Mouse (Mus musculus) embryonic facial prominence, embryonic 12.5 days (tissue): Measurements from ENCODE around the gene Strada. TPM values are rescaled to one million over a fixed set of nuclear protein-coding genes. Genes with fewer than 3 reads are reported as not detected.
A peak's percentile ranks its signal among the peaks of the same experiment; 100 is the strongest.
"Not testable (repeated sequence)": the region's sequence is repeated elsewhere in the genome, so short reads cannot be mapped to it uniquely, and the experiment has no call there.

Experiments used
- ATAC-seq: fragments of 200-750 bp; cut with Nextera tagmentation; 2 replicates; pipeline ENCODE4 v1.8.0; 2017; ENCODE audit not compliant: insufficient number of reproducible peaks, insufficient read depth, low FRiP score, low TSS enrichment
- H3K27ac ChIP-seq: fragments of 300-500 bp; sonication (generic); 2 replicates; pipeline ENCODE4 v1.5.1; 2016; ENCODE audit warnings: mild to moderate bottlenecking
- H3K27me3 ChIP-seq: fragments of 300-500 bp; sonication (generic); 2 replicates; pipeline ENCODE4 v1.6.1; 2016; ENCODE audit warnings: mild to moderate bottlenecking, moderate library complexity
- H3K36me3 ChIP-seq: fragments of 300-500 bp; sonication (generic); 2 replicates; pipeline ENCODE4 v1.6.1; 2016; ENCODE audit warnings: mild to moderate bottlenecking
- H3K4me1 ChIP-seq: fragments of 300-500 bp; sonication (generic); 2 replicates; pipeline ENCODE4 v1.6.1; 2016
- H3K4me2 ChIP-seq: fragments of 300-500 bp; sonication (generic); replicated peaks from 2 replicates; pipeline ENCODE4 v1.6.1; 2016; ENCODE audit warnings: mild to moderate bottlenecking, moderate library complexity
- H3K4me3 ChIP-seq: fragments of 300-500 bp; sonication (generic); 2 replicates; pipeline ENCODE4 v1.5.1; 2016; ENCODE audit warnings: mild to moderate bottlenecking
- H3K9ac ChIP-seq: fragments of 300-500 bp; sonication (generic); 2 replicates; pipeline ENCODE4 v1.6.1; 2016; ENCODE audit warnings: mild to moderate bottlenecking, moderate library complexity
- H3K9me3 ChIP-seq: fragments of 300-500 bp; sonication (generic); 2 replicates; pipeline ENCODE4 v1.6.1; 2016; ENCODE audit warnings: mild to moderate bottlenecking, moderate library complexity
- WGBS: fragments of 180-500 bp; shearing (Covaris S2); methylation state at CpG from one replicate; pipeline ENCODE4 v1.1.7; 2016; 5-methylcytosine and 5-hydroxymethylcytosine counted together
- polyA plus RNA-seq: library from polyadenylated mRNA; unstranded; fragments of >200 nt; fragmentation: Nextera tagmentation; extraction: Ambion mirVana; gene quantifications from 2 replicates; pipeline ENCODE4 v1.2.1, GENCODE M21; 2016

Gene Strada
- polyA plus RNA-seq: 34.8 and 35.4 TPM in 2 replicates

DNA sequence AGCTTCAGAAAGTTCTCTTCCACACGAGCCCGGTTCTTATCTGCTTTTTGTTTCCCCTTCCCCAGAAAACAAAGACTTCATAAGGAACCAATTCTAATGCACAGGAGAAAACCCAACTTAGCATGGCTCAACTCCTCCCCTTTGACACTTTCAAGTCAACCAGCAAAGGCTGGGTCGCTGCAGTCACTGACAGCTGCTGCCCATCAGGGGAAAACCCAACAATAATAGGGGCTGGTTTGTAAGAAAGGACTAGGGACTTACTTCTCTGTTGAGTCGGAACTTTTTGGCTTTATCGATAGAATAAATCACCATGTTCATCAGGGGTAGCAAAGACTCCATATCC is at the start of gene Strada:
Gene Strada (minus strand): TSS at position 46 of the 343 bp plus-strand sequence.
- no peak for ATAC-seq
- Histone ChIP-seq H3K9ac (no peak within 1 kb of the TSS), H3K4me1 (no peaks in the 10 kb centered on the region), H3K36me3 (peaks cover 70% of the 10 kb centered on the region), H3K27ac (no peak within 1 kb of the TSS), H3K9me3 (no peaks in the 10 kb centered on the region), H3K27me3 (no peaks in the 10 kb centered on the region), H3K4me2 (no peak within 1 kb of the TSS), H3K4me3 (no peak within 1 kb of the TSS)
- WGBS: 89% methylated on average over 5 of the region's 5 CpGs

DNA sequence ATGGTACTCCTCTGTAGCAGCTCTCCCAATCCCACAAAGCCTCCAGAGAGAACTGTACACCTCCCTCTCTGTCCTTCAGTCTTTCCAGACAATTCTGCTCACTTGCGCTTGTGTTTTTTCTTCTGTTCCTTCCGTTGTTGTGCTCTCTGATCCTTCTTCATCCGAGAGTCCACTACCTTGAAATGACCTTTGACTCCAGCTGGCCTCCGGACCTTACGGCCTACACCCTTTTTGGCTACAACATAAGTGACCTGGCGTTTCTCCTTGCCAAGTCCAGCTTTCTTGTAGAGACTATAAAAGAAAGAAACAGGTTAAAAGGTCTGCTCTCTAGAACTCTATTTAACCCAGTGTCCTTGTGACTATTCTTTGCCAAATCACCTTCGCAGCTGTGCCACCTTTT is 47.4 kb upstream of the Strada start:
- Histone ChIP-seq H3K4me2 (no peak overlapping the region), H3K36me3 (peaks cover 94% of the 10 kb centered on the region), H3K4me3 (no peak overlapping the region), H3K27me3 (no peaks in the 10 kb centered on the region), H3K4me1 (no peaks in the 10 kb centered on the region), H3K9me3 (peaks cover 4% of the 10 kb centered on the region; the same call in 1 of the 2 replicates), H3K9ac (no peak overlapping the region), H3K27ac (no peak overlapping the region)
- no peak for ATAC-seq
- WGBS: 91% methylated on average over 7 of the region's 7 CpGs

DNA sequence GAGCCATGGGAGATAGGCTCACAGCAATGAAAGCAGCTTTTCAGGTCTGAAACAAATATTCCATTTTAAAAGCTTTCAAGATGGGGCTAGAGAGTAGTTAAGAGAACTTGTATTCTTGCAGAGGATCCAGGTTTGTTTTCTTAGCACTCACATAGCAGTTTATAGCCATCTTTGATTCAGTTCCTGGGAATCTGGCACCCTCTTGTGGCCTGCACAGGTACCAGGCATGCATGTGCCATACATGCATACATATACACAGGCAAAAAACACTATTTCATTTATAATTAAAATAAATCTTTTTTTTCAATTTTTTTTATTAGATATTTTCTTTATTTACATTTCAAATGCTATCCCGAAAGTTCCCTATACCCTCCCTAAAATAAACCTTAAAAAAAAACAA is 44.9 kb upstream of the Strada start:
- H3K9ac ChIP-seq: no peak overlapping the region
- WGBS: 96% methylated on average over 1 of the region's 1 CpGs
- H3K27me3 ChIP-seq: no peaks in the 10 kb centered on the region
- no peak overlapping the region for H3K27ac ChIP-seq
- ATAC-seq: no peak
- H3K4me2 ChIP-seq: no peak overlapping the region
- H3K9me3 ChIP-seq: peaks cover 4% of the 10 kb centered on the region; the same call in 1 of the 2 replicates
- no peaks in the 10 kb centered on the region for H3K4me1 ChIP-seq
- H3K4me3 ChIP-seq: no peak overlapping the region
- H3K36me3 ChIP-seq: peaks cover 95% of the 10 kb centered on the region

DNA sequence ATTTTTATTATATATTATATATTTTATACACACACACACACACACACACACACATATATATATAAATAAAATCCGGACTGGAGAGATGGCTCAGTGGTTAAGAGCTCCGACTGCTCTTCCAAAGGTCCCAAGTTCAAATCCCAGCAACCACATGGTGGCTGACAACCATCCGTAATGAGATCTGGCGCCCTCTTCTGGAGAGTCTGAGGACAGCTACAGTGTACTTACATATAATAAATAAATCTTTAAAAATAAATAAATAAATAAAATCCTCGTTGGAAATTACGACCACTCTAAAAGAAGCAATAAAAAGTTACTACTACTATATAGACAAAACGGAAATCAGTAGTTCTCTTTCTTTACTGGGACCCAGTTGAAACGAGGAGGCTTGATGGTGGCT is 32.0 kb upstream of the Strada start:
- WGBS: 79% methylated on average over 8 of the region's 8 CpGs
- not testable (repeated sequence) for H3K9ac ChIP-seq, ATAC-seq, H3K9me3 ChIP-seq, H3K4me3 ChIP-seq, H3K27me3 ChIP-seq, H3K27ac ChIP-seq, H3K4me1 ChIP-seq, H3K4me2 ChIP-seq
- H3K36me3 ChIP-seq: peaks cover 70% of the 10 kb centered on the region

DNA sequence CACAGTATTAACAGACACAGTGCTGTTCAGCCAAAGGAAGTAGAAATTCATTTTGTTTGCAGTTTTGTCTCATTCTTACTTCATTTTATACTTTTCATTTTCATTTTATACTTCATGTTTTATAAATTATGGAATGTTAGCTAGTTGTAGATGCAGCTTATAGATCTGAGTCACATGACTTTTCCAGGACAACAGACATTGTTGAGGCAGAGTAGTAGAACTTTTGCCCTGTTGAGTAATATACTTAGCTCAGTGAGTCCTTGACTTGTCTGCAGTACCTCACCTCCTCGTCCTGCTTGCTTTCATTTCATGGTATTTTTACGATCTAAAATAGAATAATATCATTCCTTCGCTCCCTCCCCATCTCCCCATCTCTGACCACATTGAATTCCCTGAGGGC is 18.6 kb upstream of the Strada start:
- ATAC-seq: no peak
- H3K4me2 ChIP-seq: no peak overlapping the region
- peaks cover 11% of the 10 kb centered on the region for H3K36me3 ChIP-seq
- no peaks in the 10 kb centered on the region for H3K27me3 ChIP-seq
- no peak overlapping the region for H3K9ac ChIP-seq
- H3K4me1 ChIP-seq: peaks cover 12% of the 10 kb centered on the region
- no peak overlapping the region for H3K4me3 ChIP-seq
- no peaks in the 10 kb centered on the region for H3K9me3 ChIP-seq
- WGBS: 89% methylated on average over 3 of the region's 3 CpGs
- no peak overlapping the region for H3K27ac ChIP-seq

DNA sequence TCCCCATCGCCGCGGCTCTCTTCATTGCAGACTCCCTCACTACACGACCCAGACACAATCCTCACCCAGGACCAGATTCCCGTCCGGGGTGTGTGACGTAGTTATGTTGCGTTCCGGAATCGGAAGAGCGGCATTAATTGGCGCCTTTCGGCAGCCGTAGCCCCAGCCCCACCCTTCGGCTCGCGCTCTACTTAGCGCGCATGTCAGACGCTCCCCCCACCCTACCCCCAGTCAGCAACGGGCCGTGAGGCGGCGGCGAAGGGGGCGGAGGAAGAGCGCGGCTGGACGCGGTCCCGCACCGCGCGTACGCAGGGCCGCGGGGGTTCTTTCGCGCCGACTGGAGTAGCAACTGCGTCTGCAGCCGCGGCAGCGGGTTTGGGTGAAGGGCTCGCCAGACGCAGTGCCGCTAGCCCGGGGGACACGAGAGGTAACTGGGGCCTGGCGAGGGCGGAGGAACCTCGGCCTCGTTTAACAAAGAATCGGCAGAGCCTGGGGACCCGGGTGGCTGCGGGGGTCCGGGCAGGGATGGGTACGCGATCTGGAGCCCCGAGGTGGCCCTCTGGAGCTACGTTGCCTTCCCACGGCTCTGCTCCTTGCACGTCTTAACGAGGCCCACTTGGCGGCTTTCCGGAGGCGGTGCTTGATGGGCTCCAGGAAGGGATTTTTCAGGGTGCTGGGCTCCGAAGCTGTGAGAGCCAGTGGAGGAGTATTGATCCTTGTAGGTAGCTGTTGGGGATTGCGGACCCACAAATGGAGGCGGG is 14.9 kb upstream of the Strada start, which contains the start of gene Ddx42:
Gene Ddx42 (plus strand): TSS at position 197 of the 761 bp plus-strand sequence.
- H3K4me2 ChIP-seq: peak within 1 kb of the TSS; percentile 75
- H3K27me3 ChIP-seq: no peaks in the 10 kb centered on the region
- peak; percentile 91 for ATAC-seq
- under 1% methylated on average over 70 of the region's 70 CpGs for WGBS
- H3K4me1 ChIP-seq: peaks cover 22% of the 10 kb centered on the region
- H3K4me3 ChIP-seq: peak within 1 kb of the TSS; percentile 85
- H3K9me3 ChIP-seq: no peaks in the 10 kb centered on the region
- peak within 1 kb of the TSS; percentile 95 for H3K27ac ChIP-seq
- H3K36me3 ChIP-seq: peaks cover 16% of the 10 kb centered on the region; the same call in 1 of the 2 replicates
- H3K9ac ChIP-seq: peak within 1 kb of the TSS; percentile 89

DNA sequence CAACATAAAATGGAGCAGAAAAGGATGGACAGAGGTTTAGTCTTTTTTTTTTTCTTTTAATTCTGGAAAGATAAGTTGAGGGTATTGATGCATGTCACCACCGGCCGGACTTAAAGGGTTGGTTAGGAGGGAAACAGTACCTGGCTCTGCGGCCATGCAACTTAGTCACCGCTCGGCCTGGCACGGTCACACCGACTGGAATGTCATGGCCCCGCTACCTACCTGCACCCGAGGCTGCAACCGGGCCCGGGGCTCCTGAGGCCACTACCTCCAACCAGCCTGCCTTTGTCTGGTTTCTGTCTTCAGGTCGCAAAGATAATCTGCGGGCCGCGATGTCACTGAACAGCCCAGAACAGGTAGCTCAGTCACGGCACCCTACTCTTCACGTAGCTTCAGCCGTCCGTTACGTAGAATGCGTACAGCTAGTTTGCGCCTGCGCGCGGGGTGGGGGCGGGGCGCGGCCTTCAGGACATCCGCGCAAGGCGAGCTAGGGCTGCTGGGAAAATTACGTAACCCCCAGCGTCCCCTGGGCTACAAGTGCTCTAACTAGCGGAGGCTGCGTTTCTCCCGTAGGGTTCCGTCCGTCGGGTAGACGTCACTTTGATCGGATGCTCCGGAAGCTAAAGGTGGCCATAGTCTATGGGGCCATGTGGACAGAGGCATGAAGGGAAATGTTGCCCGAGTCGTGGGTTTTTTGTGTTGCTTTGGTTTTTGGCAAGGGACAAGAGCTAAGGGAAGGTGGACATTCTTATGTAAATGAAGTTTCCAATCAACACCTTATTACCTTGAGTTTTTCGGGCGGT is 14.2 kb upstream of the Strada start, which contains the start of gene Ccdc47:
Gene Ccdc47 (minus strand): TSS at position 418 of the 803 bp plus-strand sequence.
- Histone ChIP-seq H3K4me3 (peak within 1 kb of the TSS; percentile 85), H3K36me3 (peaks cover 24% of the 10 kb centered on the region), H3K4me2 (peak within 1 kb of the TSS; percentile 75), H3K27ac (peak within 1 kb of the TSS; percentile 95), H3K4me1 (peaks cover 22% of the 10 kb centered on the region), H3K9me3 (no peaks in the 10 kb centered on the region), H3K27me3 (no peaks in the 10 kb centered on the region), H3K9ac (peak within 1 kb of the TSS; percentile 89)
- peak; percentile 99 for ATAC-seq
- WGBS: under 1% methylated on average over 46 of the region's 46 CpGs

DNA sequence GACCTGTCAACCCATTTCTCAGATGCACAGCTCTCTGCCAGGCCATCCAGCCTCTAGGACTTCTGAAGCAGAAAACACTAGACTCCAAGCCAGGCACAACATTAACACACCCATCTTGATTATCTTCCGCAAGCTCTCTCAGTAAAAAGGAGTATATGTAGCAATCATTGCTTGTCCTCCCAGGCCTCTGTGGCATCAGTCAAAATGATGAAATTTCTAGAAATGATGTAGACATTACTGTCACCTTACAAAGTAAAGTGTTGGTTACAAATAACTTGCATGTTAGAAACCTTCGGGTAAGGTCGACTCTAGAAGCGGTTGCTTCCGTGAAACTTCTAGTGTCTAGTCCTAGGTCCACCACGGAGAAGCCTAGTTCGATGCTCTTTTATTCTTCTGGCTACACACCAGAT is 13.5 kb upstream of the Strada start:
- no peak for ATAC-seq
- WGBS: 34% methylated on average over 7 of the region's 7 CpGs
- Histone ChIP-seq H3K4me2 (peak overlapping the region; percentile 75), H3K27ac (no peak overlapping the region), H3K9me3 (no peaks in the 10 kb centered on the region), H3K9ac (peak overlapping the region; percentile 89), H3K4me1 (peaks cover 22% of the 10 kb centered on the region), H3K36me3 (peaks cover 28% of the 10 kb centered on the region), H3K27me3 (no peaks in the 10 kb centered on the region), H3K4me3 (peak overlapping the region; percentile 85)

DNA sequence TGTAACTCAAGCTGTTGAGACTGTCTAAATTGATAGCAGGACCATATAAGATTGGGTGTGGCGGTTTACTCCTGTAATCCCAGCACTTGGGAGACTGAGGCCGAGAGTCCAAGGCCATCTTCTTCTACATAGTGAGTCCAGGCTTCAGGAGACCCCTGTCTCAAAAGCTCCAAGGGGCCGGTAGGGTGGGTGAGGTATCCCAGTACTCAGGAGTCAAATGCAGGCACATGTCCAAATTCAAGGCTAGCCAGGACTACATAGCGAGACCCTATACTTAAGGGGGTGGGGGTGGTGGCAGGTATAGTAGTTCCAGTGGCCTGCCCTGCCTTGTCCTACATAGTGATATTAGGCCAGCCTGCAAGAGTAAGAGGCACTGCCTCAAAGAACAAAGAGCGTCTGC is 12.9 kb upstream of the Strada start:
- Histone ChIP-seq H3K36me3 (peaks cover 34% of the 10 kb centered on the region), H3K4me1 (peaks cover 22% of the 10 kb centered on the region), H3K27me3 (no peaks in the 10 kb centered on the region), H3K4me3 (peak overlapping the region; percentile 85), H3K27ac (no peak overlapping the region), H3K9me3 (no peaks in the 10 kb centered on the region), H3K9ac (no peak overlapping the region), H3K4me2 (peak overlapping the region; percentile 75)
- no peak for ATAC-seq
- WGBS: 87% methylated on average over 5 of the region's 5 CpGs

DNA sequence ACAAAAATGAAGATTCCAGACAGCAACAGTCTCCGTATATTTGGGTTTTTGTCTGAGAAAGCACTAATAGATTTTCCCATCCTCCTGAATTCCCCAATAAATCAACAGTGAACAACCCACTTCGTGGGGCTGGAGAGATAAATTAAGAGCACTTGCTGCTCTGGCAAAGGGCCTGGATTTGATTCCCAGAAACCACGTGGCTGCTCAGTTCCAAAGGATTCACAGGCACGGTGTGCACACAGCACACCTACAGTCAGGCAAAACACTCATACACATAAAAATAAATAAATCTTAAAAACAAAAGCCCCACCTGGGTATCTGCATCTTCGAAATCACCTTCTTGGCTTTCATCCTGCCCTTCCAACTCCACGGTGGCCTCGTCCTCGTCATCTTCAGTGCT is 10.8 kb upstream of the Strada start:
- Histone ChIP-seq H3K36me3 (peaks cover 51% of the 10 kb centered on the region), H3K4me2 (no peak overlapping the region), H3K4me3 (no peak overlapping the region), H3K27ac (no peak overlapping the region), H3K9ac (no peak overlapping the region), H3K27me3 (no peaks in the 10 kb centered on the region), H3K9me3 (no peaks in the 10 kb centered on the region), H3K4me1 (peaks cover 12% of the 10 kb centered on the region)
- ATAC-seq: no peak
- 90% methylated on average over 8 of the region's 8 CpGs for WGBS

DNA sequence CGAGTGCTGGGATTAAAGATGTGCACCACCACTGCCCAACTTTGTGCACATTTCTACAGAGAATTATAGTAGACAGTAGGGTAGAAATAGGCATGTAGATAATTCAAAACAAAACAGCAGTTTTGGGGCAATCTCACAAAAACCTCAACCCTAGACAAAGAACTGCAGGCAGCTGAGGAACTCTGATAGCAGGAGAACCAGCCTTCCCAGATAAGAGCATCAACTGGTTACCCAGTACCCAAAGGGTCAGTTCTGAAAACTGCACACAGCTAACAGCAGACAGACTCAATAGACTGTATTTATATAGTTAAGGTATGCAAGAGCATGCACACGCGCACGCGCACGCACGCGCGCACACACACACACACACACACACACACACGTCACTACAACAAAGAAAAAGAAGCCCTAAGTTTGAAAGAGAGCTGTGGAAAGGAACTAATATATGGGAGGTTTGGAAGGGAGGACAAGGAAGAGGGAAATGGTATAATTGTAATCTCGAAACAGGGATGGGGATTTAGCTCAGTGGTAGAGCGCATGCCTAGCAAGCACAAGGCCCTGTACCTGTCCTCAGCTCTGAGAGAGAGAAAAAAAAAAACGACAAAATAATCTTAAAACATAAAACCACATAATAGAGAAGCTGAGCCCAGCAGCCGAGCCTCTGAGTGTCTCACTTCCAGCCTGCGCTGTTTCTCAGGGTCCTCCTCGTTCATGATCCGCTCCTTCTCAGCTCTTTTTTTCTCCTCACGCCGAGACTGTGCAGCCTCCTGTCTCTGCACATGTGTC is 438 bp downstream of the Strada start:
- Histone ChIP-seq H3K9ac (no peak overlapping the region), H3K9me3 (no peaks in the 10 kb centered on the region), H3K4me2 (no peak overlapping the region), H3K27me3 (no peaks in the 10 kb centered on the region), H3K4me3 (no peak overlapping the region), H3K27ac (no peak overlapping the region), H3K36me3 (peaks cover 68% of the 10 kb centered on the region), H3K4me1 (no peaks in the 10 kb centered on the region)
- 94% methylated on average over 19 of the region's 19 CpGs for WGBS
- no peak for ATAC-seq
